Mouse (Mus musculus): ENCODE data around the gene Fads2. TPM values are rescaled to one million over a fixed set of nuclear protein-coding genes. Genes with fewer than 3 reads are reported as not detected.
A peak's percentile ranks its signal among the peaks of the same experiment; 100 is the strongest.

The Fads2 gene
- polyA plus RNA-seq, 1 experiment from 2014 or later: 15.0 TPM

GRCm38 (mm10) chr19:10055783-10056660 is 45.5 kb downstream of the Fads2 start:
- Histone ChIP-seq H3K36me3 (ENCODE audit: control insufficient read depth, insufficient read depth, low read length) (peaks cover 90% of the 10 kb centered on the region), H3K9ac (ENCODE audit: low read length) (no peak overlapping the region), H3K9me3 (ENCODE audit: control insufficient read depth, low read length) (no peaks in the 10 kb centered on the region), H3K4me2 (ENCODE audit: low read length) (no peak overlapping the region), H3K27me3 (ENCODE audit: control insufficient read depth, insufficient read depth, low read length) (no peaks in the 10 kb centered on the region), H3K4me1 (ENCODE audit: control insufficient read depth in 2 of 2, insufficient read depth in 2 of 2, low read length in 2 of 2) (peaks cover 0 to 8% of the 10 kb centered on the region in 2 experiments; a peak in 3 of 4 replicates), H3K4me3 (ENCODE audit: control insufficient read depth in 1 of 2, insufficient read depth in 1 of 2, low read depth in 1 of 2, low read length in 2 of 2) (no peak overlapping the region), H3K27ac (replicated peaks in 1 of 2; ENCODE audit: control insufficient read depth in 1 of 2, insufficient read depth in 1 of 2, low read depth in 2 of 2, low read length in 2 of 2) (no peak overlapping the region)
- 86% methylated on average over 21 of the region's 22 CpGs for WGBS
- no peak for ATAC-seq (ENCODE audit: insufficient number of reproducible peaks, insufficient read depth, low FRiP score, low read depth)

- ATAC-seq (ENCODE audit: insufficient number of reproducible peaks, insufficient read depth, low FRiP score, low read depth): 0 out of 2 replicates have a peak, but pooled peaks have one; percentile 1
- Histone ChIP-seq H3K9ac (ENCODE audit: low read length) (no peak overlapping the region), H3K4me2 (ENCODE audit: low read length) (no peak overlapping the region), H3K9me3 (ENCODE audit: control insufficient read depth, low read length) (no peaks in the 10 kb centered on the region), H3K4me3 (ENCODE audit: control insufficient read depth in 1 of 2, insufficient read depth in 1 of 2, low read depth in 1 of 2, low read length in 2 of 2) (no peak overlapping the region), H3K27me3 (ENCODE audit: control insufficient read depth, insufficient read depth, low read length) (no peaks in the 10 kb centered on the region), H3K36me3 (ENCODE audit: control insufficient read depth, insufficient read depth, low read length) (peaks cover 86% of the 10 kb centered on the region), H3K27ac (replicated peaks in 1 of 2; ENCODE audit: control insufficient read depth in 1 of 2, insufficient read depth in 1 of 2, low read depth in 2 of 2, low read length in 2 of 2) (no peak overlapping the region), H3K4me1 (ENCODE audit: control insufficient read depth in 2 of 2, insufficient read depth in 2 of 2, low read length in 2 of 2) (peaks cover 0 to 12% of the 10 kb centered on the region in 2 experiments; a peak in 3 of 4 replicates)
- WGBS: 71% methylated on average over 3 of the region's 3 CpGs
Observed at GRCm38 (mm10) chr19:10055261-10055660, 46.3 kb downstream of the Fads2 start.

GRCm38 (mm10) chr19:10054361-10055075 is 47.0 kb downstream of the Fads2 start:
- Histone ChIP-seq H3K4me2 (ENCODE audit: low read length) (no peak overlapping the region), H3K27ac (replicated peaks in 1 of 2; ENCODE audit: control insufficient read depth in 1 of 2, insufficient read depth in 1 of 2, low read depth in 2 of 2, low read length in 2 of 2) (no peak overlapping the region), H3K9me3 (ENCODE audit: control insufficient read depth, low read length) (no peaks in the 10 kb centered on the region), H3K36me3 (ENCODE audit: control insufficient read depth, insufficient read depth, low read length) (peaks cover 81% of the 10 kb centered on the region), H3K27me3 (ENCODE audit: control insufficient read depth, insufficient read depth, low read length) (no peaks in the 10 kb centered on the region), H3K9ac (ENCODE audit: low read length) (no peak overlapping the region), H3K4me3 (ENCODE audit: control insufficient read depth in 1 of 2, insufficient read depth in 1 of 2, low read depth in 1 of 2, low read length in 2 of 2) (no peak overlapping the region), H3K4me1 (ENCODE audit: control insufficient read depth in 2 of 2, insufficient read depth in 2 of 2, low read length in 2 of 2) (peaks cover 2 to 12% of the 10 kb centered on the region in 2 experiments)
- ATAC-seq (ENCODE audit: insufficient number of reproducible peaks, insufficient read depth, low FRiP score, low read depth): no peak
- WGBS: 84% methylated on average over 6 of the region's 6 CpGs

- Histone ChIP-seq H3K4me1 (ENCODE audit: control insufficient read depth in 2 of 2, insufficient read depth in 2 of 2, low read length in 2 of 2) (peaks cover 3 to 19% of the 10 kb centered on the region in 2 experiments), H3K9ac (ENCODE audit: low read length) (no peak overlapping the region), H3K9me3 (ENCODE audit: control insufficient read depth, low read length) (no peaks in the 10 kb centered on the region), H3K27me3 (ENCODE audit: control insufficient read depth, insufficient read depth, low read length) (no peaks in the 10 kb centered on the region), H3K4me3 (ENCODE audit: control insufficient read depth in 1 of 2, insufficient read depth in 1 of 2, low read depth in 1 of 2, low read length in 2 of 2) (no peak overlapping the region), H3K36me3 (ENCODE audit: control insufficient read depth, insufficient read depth, low read length) (peaks cover 73% of the 10 kb centered on the region), H3K4me2 (ENCODE audit: low read length) (no peak overlapping the region), H3K27ac (replicated peaks in 1 of 2; ENCODE audit: control insufficient read depth in 1 of 2, insufficient read depth in 1 of 2, low read depth in 2 of 2, low read length in 2 of 2) (no peak overlapping the region)
- no peak for ATAC-seq (ENCODE audit: insufficient number of reproducible peaks, insufficient read depth, low FRiP score, low read depth)
- 94% methylated on average over 10 of the region's 10 CpGs for WGBS
Observed at GRCm38 (mm10) chr19:10053692-10054260, 47.8 kb downstream of the Fads2 start.

DNA sequence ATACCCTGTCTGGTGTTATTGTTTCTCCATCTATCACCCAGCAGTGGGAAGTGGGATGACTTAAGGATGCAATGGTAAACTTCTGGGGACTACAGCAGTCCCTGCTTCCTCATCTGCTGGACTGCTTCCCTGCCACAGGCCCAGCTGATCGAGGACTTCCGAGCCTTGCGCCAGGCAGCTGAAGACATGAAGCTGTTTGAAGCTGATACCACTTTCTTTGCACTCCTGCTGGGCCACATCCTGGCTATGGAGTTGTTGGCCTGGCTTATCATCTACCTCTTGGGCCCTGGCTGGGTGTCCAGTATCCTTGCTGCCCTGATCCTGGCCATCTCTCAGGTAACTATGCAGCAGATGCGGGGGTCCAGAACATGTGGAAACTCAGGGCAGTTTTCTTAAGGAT is 48.8 kb downstream of the Fads2 start:
- H3K27ac ChIP-seq (replicated peaks in 1 of 2; ENCODE audit: control insufficient read depth in 1 of 2, insufficient read depth in 1 of 2, low read depth in 2 of 2, low read length in 2 of 2): no peak overlapping the region
- H3K36me3 ChIP-seq (ENCODE audit: control insufficient read depth, insufficient read depth, low read length): peaks cover 62% of the 10 kb centered on the region
- ATAC-seq (ENCODE audit: insufficient number of reproducible peaks, insufficient read depth, low FRiP score, low read depth): no peak
- H3K4me3 ChIP-seq (ENCODE audit: control insufficient read depth in 1 of 2, insufficient read depth in 1 of 2, low read depth in 1 of 2, low read length in 2 of 2): no peak overlapping the region
- H3K9ac ChIP-seq (ENCODE audit: low read length): no peak overlapping the region
- H3K9me3 ChIP-seq (ENCODE audit: control insufficient read depth, low read length): no peaks in the 10 kb centered on the region
- H3K4me2 ChIP-seq (ENCODE audit: low read length): no peak overlapping the region
- H3K4me1 ChIP-seq (ENCODE audit: control insufficient read depth in 2 of 2, insufficient read depth in 2 of 2, low read length in 2 of 2): peaks cover 3 to 21% of the 10 kb centered on the region in 2 experiments
- 83% methylated on average over 4 of the region's 4 CpGs for WGBS
- no peaks in the 10 kb centered on the region for H3K27me3 ChIP-seq (ENCODE audit: control insufficient read depth, insufficient read depth, low read length)

- Histone ChIP-seq H3K36me3 (ENCODE audit: control insufficient read depth, insufficient read depth, low read length) (peaks cover 40% of the 10 kb centered on the region), H3K4me1 (ENCODE audit: control insufficient read depth in 2 of 2, insufficient read depth in 2 of 2, low read length in 2 of 2) (peaks cover 20 to 40% of the 10 kb centered on the region in 2 experiments), H3K27ac (replicated peaks in 1 of 2; ENCODE audit: control insufficient read depth in 1 of 2, insufficient read depth in 1 of 2, low read depth in 2 of 2, low read length in 2 of 2) (no peak overlapping the region), H3K4me3 (ENCODE audit: control insufficient read depth in 1 of 2, insufficient read depth in 1 of 2, low read depth in 1 of 2, low read length in 2 of 2) (no peak overlapping the region), H3K9ac (ENCODE audit: low read length) (no peak overlapping the region), H3K4me2 (ENCODE audit: low read length) (no peak overlapping the region), H3K9me3 (ENCODE audit: control insufficient read depth, low read length) (no peaks in the 10 kb centered on the region), H3K27me3 (ENCODE audit: control insufficient read depth, insufficient read depth, low read length) (no peaks in the 10 kb centered on the region)
- no peak for ATAC-seq (ENCODE audit: insufficient number of reproducible peaks, insufficient read depth, low FRiP score, low read depth)
- 81% methylated on average over 1 of the region's 2 CpGs for WGBS
Observed at GRCm38 (mm10) chr19:10050438-10050837, 51.1 kb downstream of the Fads2 start.

GRCm38 (mm10) chr19:10049533-10049932 is 52.0 kb downstream of the Fads2 start:
- no peak overlapping the region for H3K4me2 ChIP-seq (ENCODE audit: low read length)
- H3K4me3 ChIP-seq (ENCODE audit: control insufficient read depth in 1 of 2, insufficient read depth in 1 of 2, low read depth in 1 of 2, low read length in 2 of 2): no peak overlapping the region
- H3K4me1 ChIP-seq (ENCODE audit: control insufficient read depth in 2 of 2, insufficient read depth in 2 of 2, low read length in 2 of 2): peaks cover 20 to 49% of the 10 kb centered on the region in 2 experiments
- no peaks in the 10 kb centered on the region for H3K27me3 ChIP-seq (ENCODE audit: control insufficient read depth, insufficient read depth, low read length)
- ATAC-seq (ENCODE audit: insufficient number of reproducible peaks, insufficient read depth, low FRiP score, low read depth): no peak
- peaks cover 40% of the 10 kb centered on the region for H3K36me3 ChIP-seq (ENCODE audit: control insufficient read depth, insufficient read depth, low read length)
- no peak overlapping the region for H3K27ac ChIP-seq (replicated peaks in 1 of 2; ENCODE audit: control insufficient read depth in 1 of 2, insufficient read depth in 1 of 2, low read depth in 2 of 2, low read length in 2 of 2)
- no peaks in the 10 kb centered on the region for H3K9me3 ChIP-seq (ENCODE audit: control insufficient read depth, low read length)
- peak overlapping the region; percentile 14; the same call in 1 of the 2 replicates for H3K9ac ChIP-seq (ENCODE audit: low read length)
